Mouse (Mus musculus) hindbrain, embryonic 15.5 days (tissue): ENCODE measurements around the gene Pias1. TPM values are rescaled to one million over a fixed set of nuclear protein-coding genes. Genes with fewer than 3 reads are reported as not detected.

Experiments
- ATAC-seq: fragments of 200-750 bp; cut with Nextera tagmentation; 2 replicates; pipeline ENCODE4 v1.8.0; 2017; ENCODE audit warnings: low read depth, moderate number of reproducible peaks, moderate TSS enrichment; ENCODE audit not compliant: low FRiP score
- H3K27ac ChIP-seq: fragments of 300-500 bp; sonication (generic); replicated peaks from 2 replicates; pipeline ENCODE4 v1.5.1; 2015; ENCODE audit warnings: mild to moderate bottlenecking, inconsistent platforms
- H3K27me3 ChIP-seq: fragments of 300-500 bp; sonication (generic); 2 replicates; pipeline ENCODE4 v1.6.1; 2015; ENCODE audit warnings: control low read depth, inconsistent platforms
- H3K36me3 ChIP-seq: fragments of 300-500 bp; sonication (generic); 2 replicates; pipeline ENCODE4 v1.6.1; 2015; ENCODE audit warnings: control low read depth, inconsistent platforms
- H3K4me1 ChIP-seq: fragments of 300-500 bp; sonication (generic); replicated peaks from 2 replicates; pipeline ENCODE4 v1.6.1; 2015; ENCODE audit warnings: control low read depth, inconsistent platforms
- H3K4me2 ChIP-seq: fragments of 300-500 bp; sonication (generic); 2 replicates; pipeline ENCODE4 v1.6.1; 2015; ENCODE audit warnings: moderate library complexity, mild to moderate bottlenecking, inconsistent platforms
- H3K4me3 ChIP-seq: fragments of 300-500 bp; sonication (generic); 2 replicates; pipeline ENCODE4 v1.5.1; 2015; ENCODE audit warnings: mild to moderate bottlenecking, inconsistent platforms
- H3K9ac ChIP-seq: fragments of 300-500 bp; sonication (generic); 2 replicates; pipeline ENCODE4 v1.6.1; 2015; ENCODE audit warnings: inconsistent platforms
- H3K9me3 ChIP-seq: fragments of 300-500 bp; sonication (generic); 2 replicates; pipeline ENCODE4 v1.6.1; 2016; ENCODE audit warnings: control low read depth, inconsistent platforms
- WGBS: fragments of 180-500 bp; shearing (Covaris S2); methylation state at CpG from one replicate; pipeline ENCODE4 v1.1.7; 2015; 5-methylcytosine and 5-hydroxymethylcytosine counted together
- polyA plus RNA-seq: library from polyadenylated mRNA; unstranded; fragments of >200 nt; fragmentation: Nextera tagmentation; extraction: Ambion mirVana; gene quantifications from 2 replicates; pipeline ENCODE4 v1.2.1, GENCODE M21; 2015

Gene Pias1
- polyA plus RNA-seq, 1 experiment from 2014 or later, result 56.4 TPM

- Histone ChIP-seq H3K9me3 (no peaks in the 10 kb centered on the region), H3K4me1 (peaks cover 35% of the 10 kb centered on the region), H3K4me3 (peak overlapping the region; percentile 96), H3K9ac (peak overlapping the region; percentile 85), H3K27me3 (no peaks in the 10 kb centered on the region), H3K27ac (peak overlapping the region; percentile 97), H3K36me3 (no peaks in the 10 kb centered on the region), H3K4me2 (peak overlapping the region; percentile 95)
- ATAC-seq, result peak; percentile 24; the same call in 1 of the 2 replicates
- 1% methylated on average over 17 of the region's 17 CpGs for WGBS
Measured at GRCm38 (mm10) chr9:62979461-62980161, 8.1 kb downstream of the Pias1 start.

GRCm38 (mm10) chr9:62977152-62977551 lies 10.6 kb downstream of the Pias1 start:
- WGBS, result 56% methylated on average over 4 of the region's 4 CpGs

GRCm38 (mm10) chr9:62975830-62976229 lies 11.9 kb downstream of the Pias1 start:
- Histone ChIP-seq H3K27ac (no peak overlapping the region), H3K9me3 (no peaks in the 10 kb centered on the region), H3K27me3 (no peaks in the 10 kb centered on the region), H3K36me3 (no peaks in the 10 kb centered on the region), H3K4me2 (no peak overlapping the region), H3K4me1 (peaks cover 35% of the 10 kb centered on the region), H3K9ac (no peak overlapping the region), H3K4me3 (no peak overlapping the region)
- ATAC-seq, result no peak
- WGBS, result 30% methylated on average over 2 of the region's 2 CpGs

More at GRCm38 (mm10) chr9:62977152-62977551, 10.6 kb downstream of the Pias1 start:
- H3K36me3 ChIP-seq, result no peaks in the 10 kb centered on the region
- no peak overlapping the region for H3K9ac ChIP-seq
- H3K27ac ChIP-seq, result no peak overlapping the region
- no peaks in the 10 kb centered on the region for H3K9me3 ChIP-seq
- ATAC-seq, result no peak
- no peak overlapping the region for H3K4me3 ChIP-seq
- H3K4me2 ChIP-seq, result no peak overlapping the region
- peaks cover 38% of the 10 kb centered on the region for H3K4me1 ChIP-seq
- no peaks in the 10 kb centered on the region for H3K27me3 ChIP-seq

GRCm38 (mm10) chr9:62974439-62974838 lies 13.3 kb downstream of the Pias1 start:
- Histone ChIP-seq H3K36me3 (no peaks in the 10 kb centered on the region), H3K27me3 (no peaks in the 10 kb centered on the region), H3K9me3 (no peaks in the 10 kb centered on the region), H3K9ac (no peak overlapping the region), H3K4me1 (peaks cover 33% of the 10 kb centered on the region), H3K27ac (no peak overlapping the region), H3K4me2 (no peak overlapping the region), H3K4me3 (no peak overlapping the region)
- WGBS, result 97% methylated on average over 2 of the region's 2 CpGs
- ATAC-seq, result no peak

GRCm38 (mm10) chr9:62972073-62972745 lies 15.5 kb downstream of the Pias1 start:
- Histone ChIP-seq H3K4me1 (peaks cover 25% of the 10 kb centered on the region; the same call in 1 of the 2 replicates), H3K4me2 (no peak overlapping the region), H3K27ac (no peak overlapping the region), H3K9me3 (no peaks in the 10 kb centered on the region), H3K4me3 (no peak overlapping the region), H3K9ac (no peak overlapping the region), H3K27me3 (no peaks in the 10 kb centered on the region), H3K36me3 (no peaks in the 10 kb centered on the region)
- no peak for ATAC-seq
- WGBS, result 53% methylated on average over 10 of the region's 10 CpGs

- no peak overlapping the region for H3K9ac ChIP-seq
- H3K36me3 ChIP-seq, result no peaks in the 10 kb centered on the region
- no peaks in the 10 kb centered on the region for H3K9me3 ChIP-seq
- H3K27me3 ChIP-seq, result no peaks in the 10 kb centered on the region
- no peak overlapping the region for H3K4me3 ChIP-seq
- no peak for ATAC-seq
- no peak overlapping the region for H3K4me2 ChIP-seq
- H3K27ac ChIP-seq, result no peak overlapping the region
- 0 out of 2 replicates have a peak, but pooled peaks cover 11% of the 10 kb centered on the region for H3K4me1 ChIP-seq
Measured at GRCm38 (mm10) chr9:62970345-62970744, 17.4 kb downstream of the Pias1 start.

GRCm38 (mm10) chr9:62966018-62966417 lies 21.7 kb downstream of the Pias1 start:
- Histone ChIP-seq H3K36me3 (no peaks in the 10 kb centered on the region), H3K27me3 (no peaks in the 10 kb centered on the region), H3K4me2 (no peak overlapping the region), H3K9me3 (no peaks in the 10 kb centered on the region), H3K27ac (no peak overlapping the region), H3K4me1 (0 out of 2 replicates have a peak, but pooled peaks cover 8% of the 10 kb centered on the region), H3K9ac (no peak overlapping the region), H3K4me3 (no peak overlapping the region)
- WGBS, result 96% methylated on average over 3 of the region's 3 CpGs
- ATAC-seq, result no peak

GRCm38 (mm10) chr9:62952713-62953112 lies 35.0 kb downstream of the Pias1 start:
- ATAC-seq, result no peak

GRCm38 (mm10) chr9:62945346-62945745 lies 42.4 kb downstream of the Pias1 start:
- Histone ChIP-seq H3K9ac (no peak overlapping the region), H3K4me2 (no peak overlapping the region), H3K36me3 (0 out of 2 replicates have a peak, but pooled peaks cover 3% of the 10 kb centered on the region), H3K27ac (no peak overlapping the region), H3K4me1 (no peaks in the 10 kb centered on the region), H3K27me3 (no peaks in the 10 kb centered on the region), H3K4me3 (no peak overlapping the region), H3K9me3 (no peaks in the 10 kb centered on the region)
- ATAC-seq, result no peak
- WGBS, result 90% methylated on average over 6 of the region's 6 CpGs

More at GRCm38 (mm10) chr9:62952713-62953112, 35.0 kb downstream of the Pias1 start:
- Histone ChIP-seq H3K27me3 (no peaks in the 10 kb centered on the region), H3K36me3 (no peaks in the 10 kb centered on the region), H3K27ac (no peak overlapping the region), H3K9me3 (no peaks in the 10 kb centered on the region), H3K4me3 (no peak overlapping the region), H3K4me2 (no peak overlapping the region), H3K4me1 (no peaks in the 10 kb centered on the region), H3K9ac (no peak overlapping the region)

GRCm38 (mm10) chr9:62944063-62944462 lies 43.7 kb downstream of the Pias1 start:
- Histone ChIP-seq H3K4me2 (no peak overlapping the region), H3K4me3 (no peak overlapping the region), H3K4me1 (no peaks in the 10 kb centered on the region), H3K27ac (no peak overlapping the region), H3K9ac (no peak overlapping the region), H3K36me3 (0 out of 2 replicates have a peak, but pooled peaks cover 3% of the 10 kb centered on the region), H3K9me3 (no peaks in the 10 kb centered on the region), H3K27me3 (no peaks in the 10 kb centered on the region)
- no peak for ATAC-seq
- WGBS, result 95% methylated on average over 1 of the region's 1 CpGs

GRCm38 (mm10) chr9:62940966-62941365 lies 46.8 kb downstream of the Pias1 start:
- no peaks in the 10 kb centered on the region for H3K36me3 ChIP-seq
- H3K27ac ChIP-seq, result no peak overlapping the region
- no peak overlapping the region for H3K4me2 ChIP-seq
- ATAC-seq, result no peak
- no peaks in the 10 kb centered on the region for H3K9me3 ChIP-seq
- no peaks in the 10 kb centered on the region for H3K27me3 ChIP-seq
- 0 out of 2 replicates have a peak, but pooled peaks cover 3% of the 10 kb centered on the region for H3K4me1 ChIP-seq
- 79% methylated on average over 3 of the region's 3 CpGs for WGBS
- no peak overlapping the region for H3K4me3 ChIP-seq
- no peak overlapping the region for H3K9ac ChIP-seq

GRCm38 (mm10) chr9:62935854-62936253 lies 51.9 kb downstream of the Pias1 start:
- Histone ChIP-seq H3K27me3 (no peaks in the 10 kb centered on the region), H3K9ac (no peak overlapping the region), H3K36me3 (no peaks in the 10 kb centered on the region), H3K4me3 (no peak overlapping the region), H3K4me1 (0 out of 2 replicates have a peak, but pooled peaks cover 3% of the 10 kb centered on the region), H3K9me3 (no peaks in the 10 kb centered on the region), H3K27ac (no peak overlapping the region), H3K4me2 (no peak overlapping the region)
- no peak for ATAC-seq
- 60% methylated on average over 5 of the region's 5 CpGs for WGBS
